ENCODE assay signal across 8 mouse cellular contexts in the genomic region with DNA sequence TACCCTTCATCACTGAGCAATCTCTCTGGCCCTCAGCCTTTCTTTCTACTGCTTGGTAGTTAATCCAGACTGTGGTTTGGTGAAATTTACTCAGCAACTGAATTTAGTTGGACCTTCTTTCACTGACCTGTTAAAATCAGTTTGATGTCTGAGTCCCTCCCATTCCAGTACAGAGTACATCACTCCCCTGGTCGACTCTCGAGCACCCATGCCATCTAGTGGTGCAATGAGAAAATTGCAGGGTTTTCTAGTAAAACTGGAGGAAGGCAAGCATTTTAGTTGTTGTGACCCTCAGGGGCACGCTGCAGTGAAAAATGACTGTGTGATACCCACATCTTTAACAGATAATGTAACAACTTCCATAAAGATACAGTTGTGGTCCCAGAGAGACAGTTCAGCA. TPM values are rescaled to one million over a fixed set of nuclear protein-coding genes. Genes with fewer than 3 reads are reported as not detected.
DNase-seq lines count a peak whose midpoint lies in the region; ATAC-seq and TF ChIP-seq lines count a peak whose summit lies in the region.

No protein-coding gene starts in this region.

- WGBS in forebrain, embryonic 11.5 days, result 20% methylated on average over 3 of the region's 3 CpGs
- 15% methylated on average over 3 of the region's 3 CpGs for WGBS in hindbrain, postnatal 0 days

- H3K9me3 ChIP-seq in forebrain, embryonic 11.5 days (ENCODE audit: control insufficient read depth, low read length), result no peaks in the 10 kb centered on the region
- H3K9me3 ChIP-seq in hindbrain, postnatal 0 days (ENCODE audit: low read length), result no peaks in the 10 kb centered on the region

- DNase-seq in right cerebral cortex, postnatal 4 days, result peak; percentile 29
- DNase-seq in right cerebral cortex, postnatal 14 days, result no peak
- peak; percentile 77 for DNase-seq in brain, adult 2 months (ENCODE audit: low read depth, low spot score)
- DNase-seq in forebrain, embryonic 11.5 days (ENCODE audit: low spot score), result peak; percentile 68
- DNase-seq in hindbrain, postnatal 0 days (ENCODE audit: low spot score), result peak; percentile 82
- DNase-seq in liver, result peak; percentile 52
- DNase-seq in naive thymus-derived CD4-positive, alpha-beta T cell, adult 2 months (ENCODE audit: low read depth), result peak; percentile 70

- peaks cover 17% of the 10 kb centered on the region for H3K4me1 ChIP-seq in forebrain, embryonic 11.5 days (replicated peaks; ENCODE audit: control insufficient read depth, insufficient read depth, low read length)
- no peaks in the 10 kb centered on the region for H3K4me1 ChIP-seq in hindbrain, postnatal 0 days (ENCODE audit: insufficient read depth, low read length)

- H3K27ac ChIP-seq in forebrain, embryonic 11.5 days (ENCODE audit: low read depth, low read length), result no peak overlapping the region
- no peak overlapping the region for H3K27ac ChIP-seq in hindbrain, postnatal 0 days

- H3K9ac ChIP-seq in forebrain, embryonic 11.5 days (ENCODE audit: low read length), result no peak overlapping the region
- no peak overlapping the region for H3K9ac ChIP-seq in hindbrain, postnatal 0 days (replicated peaks; ENCODE audit: low read length)

- 0 out of 2 replicates have a peak, but pooled peaks have one; percentile 42 for ATAC-seq in forebrain, embryonic 11.5 days (replicated peaks; ENCODE audit: low FRiP score)
- peak; percentile 79 for ATAC-seq in hindbrain, postnatal 0 days
- ATAC-seq in erythroid progenitor cell, adult 5-6 weeks (replicated peaks; ENCODE audit: low FRiP score, poor library complexity, severe bottlenecking), result no peak

- no peaks in the 10 kb centered on the region for H3K27me3 ChIP-seq in forebrain, embryonic 11.5 days (ENCODE audit: control insufficient read depth, insufficient read depth, low read length)
- no peaks in the 10 kb centered on the region for H3K27me3 ChIP-seq in hindbrain, postnatal 0 days (ENCODE audit: insufficient read depth, low read length)

- no peak overlapping the region for H3K4me3 ChIP-seq in forebrain, embryonic 11.5 days (ENCODE audit: low read depth, low read length)
- H3K4me3 ChIP-seq in hindbrain, postnatal 0 days (ENCODE audit: low read length), result no peak overlapping the region

- peak; percentile 92 for TF ChIP-seq CTCF in hindbrain, postnatal 0 days (IDR thresholded peaks at IDR 0.05; ENCODE audit: low read depth)

- H3K4me2 ChIP-seq in forebrain, embryonic 11.5 days (ENCODE audit: low read depth, low read length, severe bottlenecking), result no peak overlapping the region
- H3K4me2 ChIP-seq in hindbrain, postnatal 0 days (ENCODE audit: low read depth, low read length), result no peak overlapping the region

- no peaks in the 10 kb centered on the region for H3K36me3 ChIP-seq in forebrain, embryonic 11.5 days (ENCODE audit: control insufficient read depth, insufficient read depth, low read length)
- H3K36me3 ChIP-seq in hindbrain, postnatal 0 days (ENCODE audit: insufficient read depth, low read length), result no peaks in the 10 kb centered on the region

RNA-seq across cellular contexts. Expression of gene Pygo1, which starts 41.5 kb away (rescaled TPM):
- 13.0 and 13.2 TPM in 2 replicates for polyA plus RNA-seq in forebrain, embryonic 11.5 days (2014; fragmentation: Nextera tagmentation; extraction: Ambion mirVana)
- 30.4 and 32.0 TPM in 2 replicates for total RNA-seq in hindbrain, postnatal 0 days (2014; rRNA removed)
- polyA plus RNA-seq in hindbrain, postnatal 0 days (2015; fragmentation: Nextera tagmentation; extraction: Ambion mirVana), result 8.5 and 9.2 TPM in 2 replicates
- not detected in 2 replicates for total RNA-seq in erythroid progenitor cell, adult 5-6 weeks (2015; ENCODE audit: low replicate concordance)
- total RNA-seq in erythroid progenitor cell, adult 5-6 weeks (2017; ENCODE audit: low replicate concordance), result not detected in 2 replicates

Comparison
In these comparisons a context has a peak if more than half of its experiments do, and no peak if none do; other contexts are left out.
1. RNA of gene Pygo1, which starts 41.5 kb away (total RNA-seq): 30.4 to 32.0 TPM in hindbrain, postnatal 0 days; not detected in erythroid progenitor cell, adult 5-6 weeks; every median in the first group is over 10 times any median in the second.